Mouse (Mus musculus) intestine, postnatal 0 days (tissue): ENCODE data around the gene Gm14698. TPM values are rescaled to one million over a fixed set of nuclear protein-coding genes. Genes with fewer than 3 reads are reported as not detected.
"Not testable (repeated sequence)": the region's sequence is repeated elsewhere in the genome, so short reads cannot be mapped to it uniquely, and the experiment has no call there.

Experiments used
- ATAC-seq: fragments of 200-750 bp; cut with Nextera tagmentation; 2 replicates; pipeline ENCODE4 v1.8.0; 2017; ENCODE audit warnings: mild to moderate bottlenecking, moderate TSS enrichment, moderate library complexity
- H3K27ac ChIP-seq: fragments of 300-500 bp; sonication (generic); 2 replicates; pipeline ENCODE4 v1.5.1; 2014; ENCODE audit warnings: mild to moderate bottlenecking, low read depth, low read length, moderate library complexity
- H3K27me3 ChIP-seq: fragments of 300-500 bp; sonication (generic); replicated peaks from 2 replicates; pipeline ENCODE4 v1.6.1; 2014; ENCODE audit warnings: low read length, mixed read lengths; ENCODE audit not compliant: control insufficient read depth, insufficient read depth
- H3K36me3 ChIP-seq: fragments of 300-500 bp; sonication (generic); 2 replicates; pipeline ENCODE4 v1.6.1; 2014; ENCODE audit warnings: mild to moderate bottlenecking, moderate library complexity; ENCODE audit not compliant: control insufficient read depth, insufficient read depth
- H3K4me1 ChIP-seq: fragments of 300-500 bp; sonication (generic); replicated peaks from 2 replicates; pipeline ENCODE4 v1.6.1; 2014; ENCODE audit warnings: antibody characterized with exemption, low read length, mixed read lengths; ENCODE audit not compliant: control insufficient read depth, insufficient read depth
- H3K4me2 ChIP-seq: fragments of 300-500 bp; sonication (generic); replicated peaks from 2 replicates; pipeline ENCODE4 v1.6.1; 2014; ENCODE audit warnings: low read depth, mild to moderate bottlenecking, moderate library complexity
- H3K4me3 ChIP-seq: fragments of 300-500 bp; sonication (generic); 2 replicates; pipeline ENCODE4 v1.5.1; 2014; ENCODE audit warnings: low read depth, low read length
- H3K9ac ChIP-seq: fragments of 300-500 bp; sonication (generic); 2 replicates; pipeline ENCODE4 v1.6.1; 2014; ENCODE audit warnings: mild to moderate bottlenecking, low read depth, low read length
- H3K9me3 ChIP-seq: fragments of 300-500 bp; sonication (generic); 2 replicates; pipeline ENCODE4 v1.6.1; 2016; ENCODE audit warnings: mixed run types; ENCODE audit not compliant: control insufficient read depth
- CTCF ChIP-seq: sonication (generic); IDR thresholded peaks from 2 replicates; pipeline ENCODE4 v1.5.1; 2016; ENCODE audit warnings: low read depth, mild to moderate bottlenecking, control low read depth, antibody characterized with exemption, moderate library complexity
- WGBS: fragments of 180-500 bp; shearing (Covaris S2); extraction: QIAGEN DNeasy Blood & Tissue Kit; methylation state at CpG from one replicate; pipeline ENCODE4 v1.1.7; 2014; 5-methylcytosine and 5-hydroxymethylcytosine counted together
- polyA plus RNA-seq: library from polyadenylated mRNA; unstranded; fragments of >200 nt; fragmentation: Nextera tagmentation; extraction: Ambion mirVana; gene quantifications from 2 replicates; pipeline ENCODE4 v1.2.1, GENCODE M21; 2015

Gm14698 gene
- 1.7 and 2.2 TPM in 2 replicates for polyA plus RNA-seq

DNA sequence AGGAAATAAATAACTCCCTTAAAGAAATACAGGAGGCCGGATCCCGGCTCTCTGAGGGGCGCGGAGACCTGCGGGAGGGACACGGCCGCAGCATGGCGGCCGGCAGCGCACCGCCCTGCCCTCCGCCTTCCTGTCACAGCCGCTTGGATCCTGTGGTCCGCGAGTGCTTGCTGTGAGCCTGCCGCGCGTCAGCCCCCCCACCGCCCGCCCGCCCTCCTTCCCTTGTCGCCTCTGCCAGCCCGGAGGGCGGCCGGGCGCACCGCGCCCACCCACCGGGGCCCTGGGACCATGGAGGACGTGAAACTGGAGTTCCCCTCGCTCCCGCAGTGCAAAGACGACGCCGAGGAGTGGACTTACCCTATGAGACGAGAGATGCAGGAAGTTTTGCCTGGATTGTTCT, at the start of gene Gm14698:
Gene Gm14698, plus strand, starts transcription at position 35 of the 400 bp plus-strand sequence.
- peak within 1 kb of the TSS; percentile 49 for H3K4me2 ChIP-seq
- H3K9ac ChIP-seq, H3K27me3 ChIP-seq, H3K9me3 ChIP-seq, H3K36me3 ChIP-seq, H3K4me1 ChIP-seq, H3K27ac ChIP-seq: not testable (repeated sequence)
- ATAC-seq, result 0 out of 2 replicates have a peak, but pooled peaks have one; percentile 25
- H3K4me3 ChIP-seq, result peak within 1 kb of the TSS; percentile 16
- WGBS, result 20% methylated on average over 28 of the region's 36 CpGs

DNA sequence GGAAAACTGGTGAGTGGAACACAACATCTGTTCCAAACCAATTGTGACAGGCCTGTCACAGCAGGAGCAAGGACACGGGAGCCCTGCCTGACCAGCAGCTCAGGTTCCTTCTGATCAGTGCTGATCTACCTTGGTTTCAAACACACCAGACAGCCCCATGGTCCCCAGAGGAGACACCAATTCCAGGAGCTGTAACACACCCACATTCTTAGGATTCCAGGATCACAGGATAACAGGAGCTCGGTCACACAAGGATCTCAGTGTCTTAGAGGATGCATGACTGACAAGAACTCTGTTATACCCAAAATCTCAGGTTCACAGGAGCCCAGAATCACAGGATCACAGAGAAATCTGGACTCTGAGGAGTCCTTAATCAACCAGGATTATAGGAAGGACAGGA, 444 bp upstream of the Gm14698 start:
- H3K9ac ChIP-seq, H3K36me3 ChIP-seq, H3K4me3 ChIP-seq, H3K27ac ChIP-seq, H3K4me1 ChIP-seq, H3K9me3 ChIP-seq, H3K27me3 ChIP-seq, ATAC-seq: not testable (repeated sequence)
- H3K4me2 ChIP-seq, result 0 out of 2 replicates have a peak overlapping the region, but pooled peaks have one; percentile 49
- WGBS, result 35% methylated on average over 2 of the region's 2 CpGs

DNA sequence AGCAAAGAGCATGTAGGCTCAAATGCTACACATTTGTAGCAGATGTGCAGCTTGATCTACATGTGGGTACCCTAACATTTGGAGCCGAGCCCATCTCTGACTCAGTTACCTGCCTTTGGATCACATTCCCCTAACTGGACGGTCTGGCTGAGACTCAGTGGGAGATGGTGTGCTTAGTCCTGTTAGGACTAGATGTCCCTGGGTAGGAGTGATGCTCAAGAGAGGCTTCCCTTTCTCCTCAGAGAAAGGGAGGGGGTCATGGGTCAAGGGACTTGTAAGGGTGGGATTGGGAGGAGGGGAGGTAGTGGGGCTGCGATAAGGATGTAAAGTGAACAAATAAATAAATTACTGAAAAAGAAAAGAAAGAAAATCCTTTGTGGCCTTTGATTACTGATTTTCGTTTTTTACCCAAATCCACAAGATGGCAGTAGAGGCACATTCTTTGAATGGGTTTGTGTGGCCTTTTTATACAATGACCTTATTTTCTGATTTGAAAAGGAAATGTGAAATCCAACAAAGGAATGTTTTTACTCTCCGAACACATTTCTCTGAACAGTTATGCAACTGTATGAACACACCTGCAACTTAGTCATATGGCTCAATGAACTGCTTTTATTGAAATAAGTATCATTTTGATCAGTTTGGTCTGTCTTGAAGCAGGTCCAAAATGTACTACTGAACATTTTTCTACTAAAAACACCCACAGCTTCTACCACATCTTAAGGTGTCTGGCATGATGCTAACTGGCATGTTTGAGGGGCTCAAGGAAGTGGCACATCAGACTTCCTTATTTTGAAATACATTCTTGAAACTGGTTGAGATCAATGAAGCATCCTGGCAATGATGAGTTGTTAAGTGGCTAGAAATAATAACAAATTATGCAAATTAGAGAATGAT, 18.9 kb downstream of the Gm14698 start:
- no peak overlapping the region for H3K9ac ChIP-seq
- no peaks in the 10 kb centered on the region for H3K4me1 ChIP-seq
- 23% methylated on average over 5 of the region's 5 CpGs for WGBS
- no peak overlapping the region for H3K4me2 ChIP-seq
- H3K36me3 ChIP-seq, result no peaks in the 10 kb centered on the region
- no peaks in the 10 kb centered on the region for H3K27me3 ChIP-seq
- TF ChIP-seq CTCF, result peak; percentile 67
- ATAC-seq, result no peak
- H3K27ac ChIP-seq, result no peak overlapping the region
- H3K9me3 ChIP-seq, result no peaks in the 10 kb centered on the region
- H3K4me3 ChIP-seq, result no peak overlapping the region

DNA sequence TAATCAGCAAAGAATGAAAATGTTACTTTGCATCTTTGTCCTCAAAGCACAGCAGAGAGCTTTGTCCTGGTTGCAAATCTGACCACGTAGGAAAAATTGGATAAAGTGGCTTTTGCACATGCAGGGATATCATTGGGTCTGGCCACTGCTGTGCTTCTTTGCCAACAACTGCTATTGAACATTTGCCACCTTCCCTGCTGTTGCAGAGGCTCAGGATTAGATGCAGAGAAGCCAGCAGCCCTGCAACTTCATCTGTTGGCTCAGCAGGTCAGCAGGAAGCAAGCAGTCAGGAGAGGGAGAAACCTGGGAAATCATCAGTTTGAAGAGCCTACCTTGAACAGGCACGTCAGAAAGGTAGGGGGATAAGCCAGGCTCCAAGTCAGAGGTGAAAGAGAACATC, 44.3 kb downstream of the Gm14698 start:
- H3K27me3 ChIP-seq, result no peaks in the 10 kb centered on the region
- H3K4me3 ChIP-seq, result no peak overlapping the region
- no peak overlapping the region for H3K27ac ChIP-seq
- no peaks in the 10 kb centered on the region for H3K9me3 ChIP-seq
- no peaks in the 10 kb centered on the region for H3K4me1 ChIP-seq
- TF ChIP-seq CTCF, result no peak
- H3K4me2 ChIP-seq, result no peak overlapping the region
- H3K9ac ChIP-seq, result no peak overlapping the region
- 48% methylated on average over 2 of the region's 2 CpGs for WGBS
- no peak for ATAC-seq
- no peaks in the 10 kb centered on the region for H3K36me3 ChIP-seq

Other genes starting within 250 kb of the Gm14698 start
- 21.2 and 22.9 TPM in 2 replicates for gene Fmr1, start 142.6 kb upstream of the Gm14698 start, polyA plus RNA-seq
- gene Fmr1nb, start 59.3 kb upstream of the Gm14698 start, polyA plus RNA-seq, result 0.99 and 2.7 TPM in 2 replicates
- not detected in 2 replicates for gene Gm6812, start 72.0 kb downstream of the Gm14698 start, polyA plus RNA-seq